Mouse (Mus musculus): ENCODE measurements around the gene Trio. TPM values are rescaled to one million over a fixed set of nuclear protein-coding genes. Genes with fewer than 3 reads are reported as not detected.
A peak's percentile ranks its signal among the peaks of the same experiment; 100 is the strongest.

The Trio gene
- polyA plus RNA-seq, 1 experiment from 2014 or later: 28.9 TPM

GRCm38 (mm10) chr15:27783092-27783491 lies 242.6 kb downstream of the Trio start:
- H3K9ac ChIP-seq: no peak overlapping the region
- 48% methylated on average over 8 of the region's 8 CpGs for WGBS
- DNase-seq (no peak), ATAC-seq (ENCODE audit: insufficient read depth) (no peak)
- no peaks in the 10 kb centered on the region for H3K9me3 ChIP-seq (ENCODE audit: low read depth, low read length)
- peak overlapping the region; percentile 53 for H3K4me2 ChIP-seq
- peak overlapping the region; percentile 93 for H3K27ac ChIP-seq (ENCODE audit: low read depth)
- no peak overlapping the region for H3K4me3 ChIP-seq (ENCODE audit: low read depth, low read length)
- TF ChIP-seq CTCF (IDR thresholded peaks at IDR 0.05; ENCODE audit: low read depth): no peak
- no peaks in the 10 kb centered on the region for H3K36me3 ChIP-seq (ENCODE audit: insufficient read depth)
- H3K27me3 ChIP-seq (ENCODE audit: insufficient read depth, low read length): no peaks in the 10 kb centered on the region
- H3K4me1 ChIP-seq (ENCODE audit: insufficient read depth): peaks cover 70% of the 10 kb centered on the region

GRCm38 (mm10) chr15:27782383-27783036 lies 243.1 kb downstream of the Trio start:
- TF ChIP-seq CTCF (IDR thresholded peaks at IDR 0.05; ENCODE audit: low read depth): no peak
- no peak overlapping the region for H3K9ac ChIP-seq
- no peaks in the 10 kb centered on the region for H3K27me3 ChIP-seq (ENCODE audit: insufficient read depth, low read length)
- no peaks in the 10 kb centered on the region for H3K9me3 ChIP-seq (ENCODE audit: low read depth, low read length)
- no peaks in the 10 kb centered on the region for H3K36me3 ChIP-seq (ENCODE audit: insufficient read depth)
- peaks cover 76% of the 10 kb centered on the region for H3K4me1 ChIP-seq (ENCODE audit: insufficient read depth)
- peak overlapping the region; percentile 93 for H3K27ac ChIP-seq (ENCODE audit: low read depth)
- no peak overlapping the region for H3K4me2 ChIP-seq
- peak; percentile 65 for ATAC-seq (ENCODE audit: insufficient read depth)
- no peak overlapping the region for H3K4me3 ChIP-seq (ENCODE audit: low read depth, low read length)
- peak; percentile 86 for DNase-seq
- 34% methylated on average over 15 of the region's 15 CpGs for WGBS

GRCm38 (mm10) chr15:27779827-27780226 lies 245.8 kb downstream of the Trio start:
- H3K9ac ChIP-seq: no peak overlapping the region
- H3K27ac ChIP-seq (ENCODE audit: low read depth): peak overlapping the region; percentile 91
- H3K4me3 ChIP-seq (ENCODE audit: low read depth, low read length): no peak overlapping the region
- no peaks in the 10 kb centered on the region for H3K27me3 ChIP-seq (ENCODE audit: insufficient read depth, low read length)
- H3K4me2 ChIP-seq: peak overlapping the region; percentile 16; the same call in 1 of the 2 replicates
- WGBS: 28% methylated on average over 10 of the region's 10 CpGs
- H3K9me3 ChIP-seq (ENCODE audit: low read depth, low read length): no peaks in the 10 kb centered on the region
- peaks cover 71% of the 10 kb centered on the region for H3K4me1 ChIP-seq (ENCODE audit: insufficient read depth)
- peak; percentile 53 for DNase-seq
- no peak for TF ChIP-seq CTCF (IDR thresholded peaks at IDR 0.05; ENCODE audit: low read depth)
- no peaks in the 10 kb centered on the region for H3K36me3 ChIP-seq (ENCODE audit: insufficient read depth)
- peak; percentile 30; the same call in 1 of the 2 replicates for ATAC-seq (ENCODE audit: insufficient read depth)

- no peak overlapping the region for H3K4me3 ChIP-seq (ENCODE audit: low read depth, low read length)
- no peak for ATAC-seq (ENCODE audit: insufficient read depth)
Measured at GRCm38 (mm10) chr15:27779398-27779797, 246.2 kb downstream of the Trio start.

GRCm38 (mm10) chr15:27778256-27778655 lies 247.4 kb downstream of the Trio start:
- no peaks in the 10 kb centered on the region for H3K27me3 ChIP-seq (ENCODE audit: insufficient read depth, low read length)
- peaks cover 55% of the 10 kb centered on the region for H3K4me1 ChIP-seq (ENCODE audit: insufficient read depth)
- H3K9ac ChIP-seq: no peak overlapping the region
- no peaks in the 10 kb centered on the region for H3K9me3 ChIP-seq (ENCODE audit: low read depth, low read length)
- peaks cover 7% of the 10 kb centered on the region for H3K36me3 ChIP-seq (ENCODE audit: insufficient read depth)
- 8% methylated on average over 3 of the region's 3 CpGs for WGBS
- H3K4me3 ChIP-seq (ENCODE audit: low read depth, low read length): no peak overlapping the region
- peak overlapping the region; percentile 91; the same call in 1 of the 2 replicates for H3K27ac ChIP-seq (ENCODE audit: low read depth)
- no peak for TF ChIP-seq CTCF (IDR thresholded peaks at IDR 0.05; ENCODE audit: low read depth)
- ATAC-seq (ENCODE audit: insufficient read depth) (peak; percentile 74), DNase-seq (peak; percentile 97)
- H3K4me2 ChIP-seq: no peak overlapping the region; the same call in 1 of the 2 replicates

More at GRCm38 (mm10) chr15:27779398-27779797, 246.2 kb downstream of the Trio start:
- TF ChIP-seq CTCF (IDR thresholded peaks at IDR 0.05; ENCODE audit: low read depth): no peak
- Histone ChIP-seq H3K4me1 (ENCODE audit: insufficient read depth) (peaks cover 66% of the 10 kb centered on the region), H3K27ac (ENCODE audit: low read depth) (peak overlapping the region; percentile 91), H3K27me3 (ENCODE audit: insufficient read depth, low read length) (no peaks in the 10 kb centered on the region), H3K36me3 (ENCODE audit: insufficient read depth) (no peaks in the 10 kb centered on the region), H3K9me3 (ENCODE audit: low read depth, low read length) (no peaks in the 10 kb centered on the region), H3K4me2 (no peak overlapping the region), H3K9ac (no peak overlapping the region)
- DNase-seq: peak; percentile 64
- WGBS: 27% methylated on average over 11 of the region's 11 CpGs

- no peak for TF ChIP-seq CTCF (IDR thresholded peaks at IDR 0.05; ENCODE audit: low read depth)
- no peaks in the 10 kb centered on the region for H3K27me3 ChIP-seq (ENCODE audit: insufficient read depth, low read length)
- 16% methylated on average over 11 of the region's 11 CpGs for WGBS
- H3K4me1 ChIP-seq (ENCODE audit: insufficient read depth): peaks cover 48% of the 10 kb centered on the region
- peak; percentile 61 for DNase-seq
- peak overlapping the region; percentile 32; the same call in 1 of the 2 replicates for H3K4me2 ChIP-seq
- peak overlapping the region; percentile 91 for H3K27ac ChIP-seq (ENCODE audit: low read depth)
- H3K9me3 ChIP-seq (ENCODE audit: low read depth, low read length): no peaks in the 10 kb centered on the region
- H3K36me3 ChIP-seq (ENCODE audit: insufficient read depth): peaks cover 12% of the 10 kb centered on the region
- no peak overlapping the region; the same call in 1 of the 2 replicates for H3K9ac ChIP-seq
- H3K4me3 ChIP-seq (ENCODE audit: low read depth, low read length): no peak overlapping the region
- peak; percentile 25; the same call in 1 of the 2 replicates for ATAC-seq (ENCODE audit: insufficient read depth)
Measured at GRCm38 (mm10) chr15:27777455-27778190, 248.0 kb downstream of the Trio start.

- peaks cover 20% of the 10 kb centered on the region for H3K4me1 ChIP-seq (ENCODE audit: insufficient read depth)
- H3K36me3 ChIP-seq (ENCODE audit: insufficient read depth): peaks cover 42% of the 10 kb centered on the region
- H3K4me2 ChIP-seq: no peak overlapping the region
- no peaks in the 10 kb centered on the region for H3K27me3 ChIP-seq (ENCODE audit: insufficient read depth, low read length)
- 42% methylated on average over 7 of the region's 7 CpGs for WGBS
- H3K9me3 ChIP-seq (ENCODE audit: low read depth, low read length): no peaks in the 10 kb centered on the region
- H3K27ac ChIP-seq (ENCODE audit: low read depth): no peak overlapping the region
- no peak for TF ChIP-seq CTCF (IDR thresholded peaks at IDR 0.05; ENCODE audit: low read depth)
- H3K9ac ChIP-seq: no peak overlapping the region
- no peak overlapping the region for H3K4me3 ChIP-seq (ENCODE audit: low read depth, low read length)
- no peak for DNase-seq
- no peak for ATAC-seq (ENCODE audit: insufficient read depth)
Measured at GRCm38 (mm10) chr15:27774481-27774880, 251.2 kb downstream of the Trio start.
